Mouse (Mus musculus): ENCODE results near the gene Svs3b.

GRCm38 (mm10) chr2:164232671-164233070 lies 23.8 kb downstream of the Svs3b start:
- TF ChIP-seq CTCF (IDR thresholded peaks at IDR 0.05; ENCODE audit: extremely low read depth, insufficient read length, insufficient replicate concordance, low read depth, low read length) (no peak), POLR2A (IDR thresholded peaks at IDR 0.05; ENCODE audit: low read depth, low read length) (no peak)

Measured in small intestine, adult 2 months (tissue).